ENCODE assay signal across 19 mouse cellular contexts in the genomic region with DNA sequence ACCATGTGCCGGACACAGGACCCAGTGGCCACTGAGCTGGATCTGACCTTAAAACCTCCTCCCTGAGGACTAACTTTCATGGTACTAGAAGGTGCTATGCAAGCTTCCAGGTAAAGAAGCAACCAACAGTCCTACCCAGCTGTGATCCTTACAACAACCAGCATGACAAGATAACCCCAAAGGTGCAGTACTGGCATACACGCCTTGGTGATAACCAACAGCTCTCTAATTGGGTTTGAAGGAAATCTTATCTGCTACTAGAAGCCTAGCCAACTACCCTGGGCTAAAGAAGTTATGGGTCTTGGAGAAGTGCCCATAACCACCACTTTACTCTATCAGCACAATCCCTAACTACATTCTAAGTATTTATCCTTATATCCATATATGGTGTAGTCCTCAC.
"Had no signal": no experiment of that assay in that cellular context is flagged by ENCODE, and none has a peak within 500 bp of the region (broad histone marks: within the 10 kb centered on the region; RNA-seq: fewer than 3 reads in every experiment).

No protein-coding gene starts in this region.

- ATAC-seq: midbrain, embryonic 13.5 days; midbrain, embryonic 16.5 days had no signal

- H3K9me3 ChIP-seq: liver, embryonic 13.5 days; liver, embryonic 15.5 days; megakaryocyte, embryonic 14.5 days; midbrain, embryonic 10.5 days; midbrain, embryonic 13.5 days; neural tube, embryonic 13.5 days; neural tube, embryonic 15.5 days; stomach, embryonic 15.5 days had no signal

- H3K4me2 ChIP-seq: liver, embryonic 13.5 days; liver, embryonic 15.5 days; lung, embryonic 14.5 days; midbrain, embryonic 13.5 days; neural tube, embryonic 13.5 days; neural tube, embryonic 15.5 days; stomach, embryonic 15.5 days had no signal

- H3K27ac ChIP-seq: liver, embryonic 13.5 days; liver, embryonic 15.5 days; midbrain, embryonic 10.5 days; midbrain, embryonic 13.5 days; neural tube, embryonic 13.5 days; neural tube, embryonic 15.5 days; stomach, embryonic 15.5 days; stomach, postnatal 0 days had no signal

- H3K36me3 ChIP-seq: liver, embryonic 13.5 days; liver, embryonic 15.5 days; midbrain, embryonic 10.5 days; midbrain, embryonic 13.5 days; neural tube, embryonic 13.5 days; neural tube, embryonic 15.5 days; stomach, embryonic 15.5 days had no signal

- H3K4me3 ChIP-seq: liver, embryonic 13.5 days; liver, embryonic 15.5 days; megakaryocyte, embryonic 14.5 days; midbrain, embryonic 10.5 days; midbrain, embryonic 13.5 days; myocyte; neural tube, embryonic 13.5 days; neural tube, embryonic 15.5 days; stomach, embryonic 15.5 days had no signal

- H3K4me1 ChIP-seq: liver, embryonic 13.5 days; liver, embryonic 15.5 days; midbrain, embryonic 10.5 days; midbrain, embryonic 13.5 days; neural tube, embryonic 13.5 days; neural tube, embryonic 15.5 days; stomach, embryonic 15.5 days had no signal

- DNase-seq: liver, embryonic 13.5 days; lung, adult 18-20 months; lung, embryonic 14.5 days; lung, postnatal 10 days; lung, postnatal 4 days; right cerebral cortex, postnatal 14 days; thymus, adult 2 months; thymus, postnatal 25 days; thymus, postnatal 4 days had no signal

- H3K9ac ChIP-seq: liver, embryonic 13.5 days; liver, embryonic 15.5 days; lung, embryonic 14.5 days; midbrain, embryonic 13.5 days; neural tube, embryonic 13.5 days; neural tube, embryonic 15.5 days; stomach, embryonic 15.5 days had no signal

- H3K27me3 ChIP-seq: liver, embryonic 13.5 days; liver, embryonic 15.5 days; megakaryocyte, embryonic 14.5 days; midbrain, embryonic 13.5 days; neural tube, embryonic 13.5 days; neural tube, embryonic 15.5 days; stomach, embryonic 15.5 days had no signal
